Comparison of ENCODE assay signal across 19 mouse cellular contexts in the genomic region with DNA sequence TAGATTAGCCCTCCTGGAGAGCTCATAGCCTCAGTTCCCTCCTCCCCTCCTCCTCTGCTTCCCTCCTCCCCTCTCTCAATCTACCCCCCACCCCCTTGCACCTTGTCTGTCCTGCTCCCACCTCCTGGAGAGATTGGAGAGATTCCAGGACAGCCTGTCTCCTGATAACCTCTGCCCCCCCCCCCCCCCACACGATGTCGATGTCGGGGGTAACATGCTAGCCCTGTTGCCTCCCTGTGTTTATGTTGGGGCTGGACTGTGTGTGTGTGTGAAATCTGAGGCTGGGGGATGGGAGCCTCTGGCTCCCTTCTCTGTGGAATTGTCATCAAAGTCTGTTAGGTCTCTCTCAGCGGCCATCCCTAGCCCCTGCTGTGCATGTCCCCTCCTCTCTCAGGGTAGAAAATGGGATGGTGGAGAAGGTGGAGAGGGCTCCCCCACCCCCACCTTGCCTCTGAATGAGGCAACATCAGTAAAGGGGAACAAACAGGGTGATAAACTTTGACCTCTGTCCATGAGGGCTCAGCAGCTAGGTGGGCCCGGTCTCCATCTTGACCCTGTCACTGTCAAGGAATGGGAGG. TPM values are rescaled to one million over a fixed set of nuclear protein-coding genes. Genes with fewer than 3 reads are reported as not detected.
DNase-seq lines count a peak whose midpoint lies in the region; ATAC-seq and TF ChIP-seq lines count a peak whose summit lies in the region.
"Had no signal": no experiment of that assay in that cellular context is flagged by ENCODE, and none has a peak within 500 bp of the region (broad histone marks: within the 10 kb centered on the region; RNA-seq: fewer than 3 reads in every experiment).

No protein-coding gene starts in this region.

- no peak overlapping the region for H3K4me2 ChIP-seq in lung, embryonic 14.5 days
- H3K4me2 ChIP-seq in limb, embryonic 12.5 days: no peak overlapping the region
- no peak overlapping the region for H3K4me2 ChIP-seq in liver, embryonic 15.5 days
- H3K4me2 ChIP-seq in intestine, postnatal 0 days (replicated peaks; ENCODE audit: low read depth): no peak overlapping the region
- H3K4me2 ChIP-seq: forebrain, embryonic 12.5 days; heart, embryonic 15.5 days; hindbrain, embryonic 12.5 days; midbrain, embryonic 11.5 days; neural tube, embryonic 13.5 days had no signal

- no peak overlapping the region for H3K9ac ChIP-seq in lung, embryonic 14.5 days
- no peak overlapping the region for H3K9ac ChIP-seq in limb, embryonic 12.5 days (replicated peaks)
- no peak overlapping the region for H3K9ac ChIP-seq in liver, embryonic 15.5 days
- H3K9ac ChIP-seq in intestine, postnatal 0 days (ENCODE audit: low read depth, low read length): no peak overlapping the region
- H3K9ac ChIP-seq: forebrain, embryonic 12.5 days; heart, embryonic 15.5 days; hindbrain, embryonic 12.5 days; neural tube, embryonic 13.5 days had no signal

- H3K36me3 ChIP-seq in lung, embryonic 14.5 days (ENCODE audit: insufficient read depth): no peaks in the 10 kb centered on the region
- no peaks in the 10 kb centered on the region for H3K36me3 ChIP-seq in limb, embryonic 12.5 days
- H3K36me3 ChIP-seq in liver, embryonic 15.5 days (replicated peaks): 0 out of 2 replicates have a peak, but pooled peaks cover 4% of the 10 kb centered on the region
- no peaks in the 10 kb centered on the region; the same call in 1 of the 2 replicates for H3K36me3 ChIP-seq in intestine, postnatal 0 days (ENCODE audit: control insufficient read depth, insufficient read depth)
- H3K36me3 ChIP-seq: forebrain, embryonic 12.5 days; heart, embryonic 15.5 days; hindbrain, embryonic 12.5 days; neural tube, embryonic 13.5 days had no signal

- H3K9me3 ChIP-seq in lung, embryonic 14.5 days (ENCODE audit: low read depth, low read length): no peaks in the 10 kb centered on the region
- no peaks in the 10 kb centered on the region for H3K9me3 ChIP-seq in limb, embryonic 12.5 days
- no peaks in the 10 kb centered on the region for H3K9me3 ChIP-seq in liver, embryonic 15.5 days (replicated peaks)
- H3K9me3 ChIP-seq in intestine, postnatal 0 days (ENCODE audit: control insufficient read depth): no peaks in the 10 kb centered on the region
- H3K9me3 ChIP-seq: forebrain, embryonic 12.5 days; heart, embryonic 15.5 days; hindbrain, embryonic 12.5 days; neural tube, embryonic 13.5 days had no signal

- no peak for TF ChIP-seq CTCF in gastrocnemius, adult 2 months (IDR thresholded peaks at IDR 0.05)
- no peak for TF ChIP-seq CTCF in lung, embryonic 14.5 days (IDR thresholded peaks at IDR 0.05; ENCODE audit: low read depth)
- TF ChIP-seq CTCF in intestine, postnatal 0 days (IDR thresholded peaks at IDR 0.05; ENCODE audit: low read depth): no peak

- peak overlapping the region; percentile 40; the same call in 1 of the 2 replicates for H3K27ac ChIP-seq in gastrocnemius, adult 2 months
- H3K27ac ChIP-seq in lung, embryonic 14.5 days (ENCODE audit: low read depth): no peak overlapping the region
- H3K27ac ChIP-seq in limb, embryonic 12.5 days: 0 out of 2 replicates have a peak overlapping the region, but pooled peaks have one; percentile 30
- peak overlapping the region; percentile 48; the same call in 1 of the 2 replicates for H3K27ac ChIP-seq in liver, embryonic 15.5 days (replicated peaks)
- no peak overlapping the region for H3K27ac ChIP-seq in intestine, postnatal 0 days (ENCODE audit: low read depth, low read length)
- H3K27ac ChIP-seq: forebrain, embryonic 12.5 days; heart, adult 2 months; heart, embryonic 15.5 days; hindbrain, embryonic 12.5 days; macrophage; neural tube, embryonic 13.5 days had no signal

- no peak for DNase-seq in gastrocnemius, adult 2 months
- no peak for DNase-seq in gastrocnemius, postnatal 14 days
- DNase-seq in lung, embryonic 14.5 days: no peak
- no peak for DNase-seq in lung, adult 18-20 months
- no peak for DNase-seq in testis, postnatal 10 days (ENCODE audit: low spot score)
- DNase-seq: cerebellum, adult 9-11 months; gastrocnemius, postnatal 10 days; lung, adult 2 months; thymus, adult 18-20 months had no signal

- H3K27me3 ChIP-seq in lung, embryonic 14.5 days (ENCODE audit: insufficient read depth, low read length): no peaks in the 10 kb centered on the region
- no peaks in the 10 kb centered on the region for H3K27me3 ChIP-seq in limb, embryonic 12.5 days
- no peaks in the 10 kb centered on the region for H3K27me3 ChIP-seq in liver, embryonic 15.5 days
- H3K27me3 ChIP-seq in intestine, postnatal 0 days (replicated peaks; ENCODE audit: control insufficient read depth, insufficient read depth, low read length): no peaks in the 10 kb centered on the region
- H3K27me3 ChIP-seq: forebrain, embryonic 12.5 days; heart, embryonic 15.5 days; hindbrain, embryonic 12.5 days; neural tube, embryonic 13.5 days had no signal

- H3K4me3 ChIP-seq in gastrocnemius, adult 2 months: no peak overlapping the region
- no peak overlapping the region for H3K4me3 ChIP-seq in lung, embryonic 14.5 days (ENCODE audit: low read depth, low read length)
- no peak overlapping the region for H3K4me3 ChIP-seq in limb, embryonic 12.5 days (replicated peaks)
- no peak overlapping the region for H3K4me3 ChIP-seq in liver, embryonic 15.5 days (replicated peaks)
- no peak overlapping the region for H3K4me3 ChIP-seq in intestine, postnatal 0 days (ENCODE audit: low read depth, low read length)
- H3K4me3 ChIP-seq: forebrain, embryonic 12.5 days; heart, adult 2 months; heart, embryonic 15.5 days; hindbrain, embryonic 12.5 days; neural tube, embryonic 13.5 days had no signal

- ATAC-seq in lung, embryonic 14.5 days (ENCODE audit: insufficient read depth): peak; percentile 32; the same call in 1 of the 2 replicates
- ATAC-seq in limb, embryonic 12.5 days (ENCODE audit: insufficient number of reproducible peaks, insufficient read depth, low FRiP score, low TSS enrichment, low read depth): no peak
- peak; percentile 59 for ATAC-seq in liver, embryonic 15.5 days (ENCODE audit: insufficient read depth)
- ATAC-seq in intestine, postnatal 0 days: no peak

- H3K4me1 ChIP-seq in lung, embryonic 14.5 days (ENCODE audit: insufficient read depth): peaks cover 23% of the 10 kb centered on the region; the same call in 1 of the 2 replicates
- peaks cover 52% of the 10 kb centered on the region for H3K4me1 ChIP-seq in limb, embryonic 12.5 days (replicated peaks)
- peaks cover 63% of the 10 kb centered on the region for H3K4me1 ChIP-seq in liver, embryonic 15.5 days (replicated peaks)
- peaks cover 3% of the 10 kb centered on the region; the same call in 1 of the 2 replicates for H3K4me1 ChIP-seq in intestine, postnatal 0 days (replicated peaks; ENCODE audit: control insufficient read depth, insufficient read depth, low read length)

- intact Hi-C loops in gastrocnemius, adult 2 months (cut with DNase I): no loop called here
- intact Hi-C loops in gastrocnemius, postnatal 14 days (cut with DNase I; ENCODE audit: low total_unique reads): no loop called here

- 8% methylated on average over 5 of the region's 5 CpGs for WGBS in lung, embryonic 14.5 days
- 6% methylated on average over 5 of the region's 5 CpGs for WGBS in limb, embryonic 12.5 days
- WGBS in liver, embryonic 15.5 days (ENCODE audit: insufficient replicate concordance): 35% methylated on average over 5 of the region's 5 CpGs
- 20% methylated on average over 5 of the region's 5 CpGs for WGBS in intestine, postnatal 0 days

RNA-seq across cellular contexts. Expression of gene Galnt10, which starts 26.0 kb away (rescaled TPM):
- 1 to 10 TPM; 5.1 to 6.4 TPM for total RNA-seq in gastrocnemius, adult 2 months (2021)
- 10 to 100 TPM; 11.3 to 12.4 TPM for total RNA-seq in gastrocnemius, postnatal 14 days (2021)
- 11.2 and 11.9 TPM in 2 replicates for polyA plus RNA-seq in lung, embryonic 14.5 days (2014; fragmentation: Nextera tagmentation; extraction: Ambion mirVana)
- polyA plus RNA-seq in limb, embryonic 12.5 days (2016; fragmentation: Nextera tagmentation; extraction: Ambion mirVana): 31.4 and 35.0 TPM in 2 replicates
- 27.1 and 30.9 TPM in 2 replicates for polyA plus RNA-seq in liver, embryonic 15.5 days (2015; fragmentation: Nextera tagmentation; extraction: Ambion mirVana)
- polyA plus RNA-seq in intestine, postnatal 0 days (2015; fragmentation: Nextera tagmentation; extraction: Ambion mirVana): 19.8 and 22.5 TPM in 2 replicates

Comparison
In these comparisons a context has a peak if more than half of its experiments do, and no peak if none do; other contexts are left out.
1. H3K27ac ChIP-seq: peak in gastrocnemius, adult 2 months (single experiment), limb, embryonic 12.5 days (single experiment) and liver, embryonic 15.5 days (single experiment); none in lung, embryonic 14.5 days (single experiment) and intestine, postnatal 0 days (single experiment).
2. ATAC-seq: peak in lung, embryonic 14.5 days (single experiment) and liver, embryonic 15.5 days (single experiment); none in limb, embryonic 12.5 days (single experiment) and intestine, postnatal 0 days (single experiment).